Comparison of ENCODE assay signal across 9 mouse cellular contexts in the genomic region with DNA sequence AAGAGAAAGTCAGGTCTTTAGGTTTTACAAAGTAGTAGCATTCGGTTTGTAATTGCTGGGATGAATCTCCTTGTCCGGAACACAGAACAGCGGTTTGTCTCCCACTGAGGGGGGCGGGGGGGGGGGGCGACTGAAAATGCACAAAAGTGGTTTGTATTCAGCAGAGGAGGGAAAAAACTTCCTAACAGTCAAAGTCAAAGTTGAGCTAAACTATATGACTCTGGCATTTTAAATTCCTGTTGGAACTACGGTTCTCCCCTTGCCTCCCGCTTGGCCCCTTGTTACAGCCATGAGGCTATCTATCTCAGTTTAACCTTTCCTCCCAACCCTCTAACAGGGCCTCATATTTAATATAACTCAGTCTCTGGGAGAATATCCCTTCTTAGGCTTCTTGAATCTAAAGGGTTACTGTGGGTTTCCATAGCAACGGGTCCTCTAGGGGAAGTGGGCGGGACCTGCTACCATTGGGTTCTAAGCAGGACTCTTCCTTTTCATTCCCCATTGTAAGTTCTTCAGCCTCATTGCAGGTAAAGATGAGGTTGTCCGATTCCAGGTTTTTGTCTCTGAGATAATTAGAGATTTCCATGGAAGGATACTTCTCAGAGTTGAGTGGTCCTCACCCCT. TPM values are rescaled to one million over a fixed set of nuclear protein-coding genes. Genes with fewer than 3 reads are reported as not detected.
A peak's percentile ranks its signal among the peaks of the same experiment; 100 is the strongest.
DNase-seq lines count a peak whose midpoint lies in the region; ATAC-seq lines count a peak whose summit lies in the region.
"Had no signal": no experiment of that assay in that cellular context is flagged by ENCODE, and none has a peak within 500 bp of the region (broad histone marks: within the 10 kb centered on the region; RNA-seq: fewer than 3 reads in every experiment).

No protein-coding gene starts in this region.

- no peaks in the 10 kb centered on the region for H3K4me1 ChIP-seq in forebrain, embryonic 11.5 days (replicated peaks; ENCODE audit: control insufficient read depth, insufficient read depth, low read length)
- H3K4me1 ChIP-seq in hindbrain, embryonic 13.5 days (replicated peaks) = peaks cover 34% of the 10 kb centered on the region
- H3K4me1 ChIP-seq in midbrain, embryonic 16.5 days (ENCODE audit: control insufficient read depth, insufficient read depth, low read length) = peaks cover 27% of the 10 kb centered on the region

- no peaks in the 10 kb centered on the region for H3K27me3 ChIP-seq in forebrain, embryonic 11.5 days (ENCODE audit: control insufficient read depth, insufficient read depth, low read length)
- H3K27me3 ChIP-seq in hindbrain, embryonic 13.5 days = no peaks in the 10 kb centered on the region
- no peaks in the 10 kb centered on the region for H3K27me3 ChIP-seq in midbrain, embryonic 16.5 days (ENCODE audit: control insufficient read depth, insufficient read depth, low read depth, low read length)
- H3K27me3 ChIP-seq: CH12.LX had no signal

- under 1% methylated on average over 9 of the region's 10 CpGs for WGBS in forebrain, embryonic 11.5 days
- 2% methylated on average over 10 of the region's 10 CpGs for WGBS in hindbrain, embryonic 13.5 days
- WGBS in midbrain, embryonic 16.5 days = 0% methylated on average over 10 of the region's 10 CpGs

- peak overlapping the region; percentile 90 for H3K9ac ChIP-seq in forebrain, embryonic 11.5 days (ENCODE audit: low read length)
- peak overlapping the region; percentile 91 for H3K9ac ChIP-seq in hindbrain, embryonic 13.5 days
- H3K9ac ChIP-seq in midbrain, embryonic 16.5 days (ENCODE audit: low read depth, low read length) = peak overlapping the region; percentile 93

- no peaks in the 10 kb centered on the region for H3K9me3 ChIP-seq in forebrain, embryonic 11.5 days (ENCODE audit: control insufficient read depth, low read length)
- no peaks in the 10 kb centered on the region for H3K9me3 ChIP-seq in hindbrain, embryonic 13.5 days
- no peaks in the 10 kb centered on the region for H3K9me3 ChIP-seq in midbrain, embryonic 16.5 days (replicated peaks; ENCODE audit: control insufficient read depth, low read length, poor library complexity, severe bottlenecking)

- no peak overlapping the region for H3K27ac ChIP-seq in forebrain, embryonic 11.5 days (ENCODE audit: low read depth, low read length)
- peak overlapping the region; percentile 96; the same call in 1 of the 2 replicates for H3K27ac ChIP-seq in hindbrain, embryonic 13.5 days
- H3K27ac ChIP-seq in midbrain, embryonic 16.5 days (ENCODE audit: low read length) = peak overlapping the region; percentile 94

- ATAC-seq in forebrain, embryonic 11.5 days (replicated peaks; ENCODE audit: low FRiP score) = peak; percentile 47
- ATAC-seq in hindbrain, embryonic 13.5 days (ENCODE audit: low FRiP score) = peak; percentile 32; the same call in 1 of the 2 replicates
- ATAC-seq in midbrain, embryonic 16.5 days = no peak

- no peaks in the 10 kb centered on the region for H3K36me3 ChIP-seq in forebrain, embryonic 11.5 days (ENCODE audit: control insufficient read depth, insufficient read depth, low read length)
- H3K36me3 ChIP-seq in hindbrain, embryonic 13.5 days = no peaks in the 10 kb centered on the region
- no peaks in the 10 kb centered on the region for H3K36me3 ChIP-seq in midbrain, embryonic 16.5 days (ENCODE audit: control insufficient read depth, insufficient read depth, low read length)

- peak overlapping the region; percentile 89 for H3K4me3 ChIP-seq in forebrain, embryonic 11.5 days (ENCODE audit: low read depth, low read length)
- peak overlapping the region; percentile 87 for H3K4me3 ChIP-seq in hindbrain, embryonic 13.5 days
- peak overlapping the region; percentile 96 for H3K4me3 ChIP-seq in midbrain, embryonic 16.5 days (ENCODE audit: low read depth, low read length)

- peak; percentile 64 for DNase-seq in cerebellum, adult 11-12 months
- no peak for DNase-seq in cerebellum, adult 11 months
- peak; percentile 65 for DNase-seq in adrenal gland, postnatal 10 days
- peak; percentile 71 for DNase-seq in forebrain, embryonic 11.5 days (ENCODE audit: low spot score)
- DNase-seq in liver = peak; percentile 40
- no peak for DNase-seq in ovary, postnatal 10 days (ENCODE audit: low spot score)

- H3K4me2 ChIP-seq in forebrain, embryonic 11.5 days (ENCODE audit: low read depth, low read length, severe bottlenecking) = peak overlapping the region; percentile 77
- H3K4me2 ChIP-seq in hindbrain, embryonic 13.5 days = peak overlapping the region; percentile 67
- H3K4me2 ChIP-seq in midbrain, embryonic 16.5 days (ENCODE audit: low read length) = peak overlapping the region; percentile 80

RNA-seq across cellular contexts. Expression of a gene that starts 1.4 kb away (rescaled TPM):
- total RNA-seq in adrenal gland, postnatal 10 days (2021) = 10 to 100 TPM; 24.6 to 28.2 TPM
- 14.4 and 14.9 TPM in 2 replicates for polyA plus RNA-seq in forebrain, embryonic 11.5 days (2014; fragmentation: Nextera tagmentation; extraction: Ambion mirVana)
- polyA plus RNA-seq in hindbrain, embryonic 13.5 days (2015; fragmentation: Nextera tagmentation; extraction: Ambion mirVana) = 26.6 and 27.5 TPM in 2 replicates
- polyA plus RNA-seq in midbrain, embryonic 16.5 days (2015; fragmentation: Nextera tagmentation; extraction: Ambion mirVana) = 39.1 and 45.0 TPM in 2 replicates
- total RNA-seq: CH12.LX had no signal

Comparison
In these comparisons a context has a peak if more than half of its experiments do, and no peak if none do; other contexts are left out.
1. DNase-seq: peak in cerebellum, adult 11-12 months (single experiment), adrenal gland, postnatal 10 days (single experiment), forebrain, embryonic 11.5 days (single experiment) and liver (single experiment); none in cerebellum, adult 11 months (single experiment) and ovary, postnatal 10 days (single experiment).
2. Peak in every context shown above with its lines, with median percentiles within 50 percentile points of each other: H3K4me2 ChIP-seq, H3K4me3 ChIP-seq and H3K9ac ChIP-seq.